Mouse (Mus musculus): Measurements from ENCODE around the gene Lpar1. TPM values are rescaled to one million over a fixed set of nuclear protein-coding genes. Genes with fewer than 3 reads are reported as not detected.

Gene Lpar1
- total RNA-seq, 2 experiments from 2014 or later, result 8.0 to 9.9 TPM

DNA sequence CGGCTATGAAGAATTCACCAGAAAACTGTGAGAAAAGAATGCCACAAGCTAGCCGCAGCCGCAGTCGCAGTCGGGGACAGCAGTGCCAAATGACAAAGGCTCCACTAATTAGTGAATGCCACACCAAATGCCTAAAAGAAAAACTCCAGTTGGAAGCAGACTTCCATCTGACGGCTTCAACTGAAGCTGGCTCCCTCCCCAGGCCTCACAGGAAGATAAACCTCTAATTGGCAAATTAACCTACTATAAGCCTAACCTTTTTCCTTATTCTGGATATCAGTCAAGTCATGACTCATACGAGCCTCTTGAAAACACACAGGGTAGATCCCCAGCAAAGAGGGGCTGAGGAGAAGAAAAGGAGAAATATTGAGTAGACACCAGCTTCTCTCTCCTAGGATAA is 44.9 kb downstream of the Lpar1 start:
- DNase-seq (ENCODE audit: low spot score in 2 of 2), result peak; percentile 38 to 50

GRCm38 (mm10) chr4:58507536-58507935 is 46.2 kb downstream of the Lpar1 start:
- no peak for DNase-seq (ENCODE audit: low spot score in 2 of 2)

GRCm38 (mm10) chr4:58506539-58507527 is 46.9 kb downstream of the Lpar1 start:
- no peak for DNase-seq (ENCODE audit: low spot score in 2 of 2)

DNA sequence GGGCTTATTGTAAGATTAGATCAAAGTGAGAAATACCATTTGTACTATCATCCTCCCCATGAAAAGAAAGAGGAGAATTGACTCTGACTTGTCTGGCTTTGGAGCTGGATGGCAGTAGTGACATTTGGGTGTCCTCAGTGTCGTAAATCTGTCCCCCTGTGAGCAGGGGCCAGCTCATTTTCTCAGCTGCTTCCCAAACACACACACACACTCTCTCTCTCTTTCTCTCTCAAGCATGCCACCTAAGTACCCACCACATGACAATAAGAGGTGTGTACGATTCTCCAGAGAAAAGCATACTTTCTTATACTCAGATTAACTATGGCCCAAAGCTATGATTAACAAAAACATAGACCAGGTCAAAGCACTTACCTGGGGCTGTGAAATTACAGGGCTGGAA is 49.4 kb downstream of the Lpar1 start:
- DNase-seq (ENCODE audit: low spot score in 2 of 2), result no peak

DNA sequence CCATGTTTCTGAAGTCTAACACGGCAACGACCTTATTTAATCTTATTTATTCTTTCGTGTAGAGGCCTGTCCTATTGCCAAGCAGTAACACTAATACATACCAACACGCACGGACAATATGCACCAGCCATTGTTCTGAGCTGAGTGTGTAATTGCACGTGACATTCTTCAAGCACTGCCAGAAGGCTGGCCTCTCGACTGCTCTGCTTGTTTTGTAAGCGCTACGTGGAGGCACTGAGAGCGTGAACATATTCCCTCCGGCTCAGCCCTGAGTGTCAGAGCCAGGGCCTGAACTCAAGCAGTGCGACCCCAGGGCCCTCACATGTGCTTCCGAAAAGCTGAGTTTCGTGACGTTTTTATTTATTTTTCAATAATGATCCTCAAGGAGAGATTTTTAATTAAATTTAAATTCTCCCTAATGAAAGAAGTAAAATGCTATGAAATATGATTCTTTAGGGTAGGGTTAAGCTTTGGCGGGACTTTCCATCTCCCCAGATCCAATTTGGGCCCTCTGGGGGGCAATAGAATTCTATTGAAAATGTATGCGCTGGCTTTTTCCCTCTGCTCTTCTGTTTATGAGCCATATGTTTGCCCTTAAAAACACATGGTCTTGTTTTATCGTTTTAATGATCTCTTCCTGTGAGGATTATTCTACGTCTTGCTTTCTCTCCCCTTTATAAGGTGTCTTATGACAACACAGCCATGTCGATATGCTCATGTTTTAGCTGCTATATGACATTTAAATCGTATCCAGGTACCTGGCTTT is 52.5 kb downstream of the Lpar1 start:
- DNase-seq (ENCODE audit: low spot score in 2 of 2), result no peak

- no peak for DNase-seq (ENCODE audit: low spot score in 2 of 2)
These were observed 53.9 kb downstream of the Lpar1 start for GRCm38 (mm10) chr4:58499831-58500230.

DNA sequence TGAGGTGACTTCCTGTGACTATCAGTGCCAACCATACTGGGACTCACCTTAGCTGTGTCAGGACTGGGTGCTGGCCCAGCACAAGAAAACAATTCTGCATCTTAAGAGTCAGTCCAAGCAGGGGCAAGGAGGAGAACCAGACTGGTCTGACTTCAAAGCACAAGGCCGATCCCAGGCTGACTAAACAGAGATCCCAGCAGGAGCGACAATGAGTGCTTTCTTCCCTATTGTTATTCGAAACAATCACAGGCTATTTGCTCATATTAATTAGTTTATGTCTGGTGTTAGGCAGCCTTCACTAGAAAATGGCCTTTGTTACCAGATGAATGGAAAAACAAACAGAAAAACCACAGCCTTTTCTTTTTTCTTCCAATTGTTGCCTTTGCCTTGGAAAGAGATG is 54.5 kb downstream of the Lpar1 start:
- no peak for DNase-seq (ENCODE audit: low spot score in 2 of 2)

GRCm38 (mm10) chr4:58498734-58499133 is 55.0 kb downstream of the Lpar1 start:
- DNase-seq (ENCODE audit: low spot score in 2 of 2), result no peak

- DNase-seq (ENCODE audit: low spot score in 2 of 2), result no peak
These were observed 56.4 kb downstream of the Lpar1 start for GRCm38 (mm10) chr4:58497284-58497683.

GRCm38 (mm10) chr4:58496743-58497142 is 57.0 kb downstream of the Lpar1 start:
- DNase-seq (ENCODE audit: low spot score in 2 of 2), result no peak

- no peak for DNase-seq (ENCODE audit: low spot score in 2 of 2)
These were observed 62.0 kb downstream of the Lpar1 start for GRCm38 (mm10) chr4:58491742-58492141.

DNA sequence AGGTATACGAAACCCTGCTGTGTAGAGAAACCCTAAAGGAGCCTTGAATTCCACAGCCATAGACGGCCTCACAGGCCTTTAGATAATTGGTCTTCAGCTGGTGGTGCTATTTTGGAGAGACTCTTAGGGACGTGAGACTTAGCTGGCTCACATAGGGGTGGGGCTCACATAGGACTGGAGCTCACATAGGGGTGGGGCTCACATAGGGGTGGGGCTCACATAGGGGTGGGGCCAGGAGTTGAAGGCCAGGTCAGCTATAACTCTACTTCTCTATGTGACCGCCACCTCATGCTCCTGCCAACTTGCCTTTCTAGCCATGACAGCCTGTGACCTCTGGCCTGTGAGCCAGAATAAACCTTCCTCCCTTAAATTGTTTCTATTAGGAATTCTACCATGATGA is 63.3 kb downstream of the Lpar1 start:
- no peak for DNase-seq (ENCODE audit: low spot score in 2 of 2)

DNA sequence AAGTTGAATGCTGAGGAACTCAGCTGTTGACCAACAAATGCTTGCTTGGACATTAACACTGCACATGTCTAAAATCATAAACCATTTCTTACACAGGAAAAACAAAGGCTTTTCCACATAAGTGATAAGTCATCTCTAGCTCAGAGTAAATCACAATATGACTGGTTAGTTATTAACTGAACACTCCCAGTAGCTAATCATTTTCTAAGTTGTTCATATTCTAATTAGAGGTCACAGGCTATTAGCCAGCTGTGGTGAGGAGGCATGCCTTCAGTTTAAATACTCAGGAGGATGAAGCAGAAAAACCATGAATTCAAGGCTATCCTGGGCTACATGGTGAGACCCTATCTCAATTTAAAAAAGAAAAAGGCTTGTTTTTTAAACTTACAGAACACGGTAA is 75.1 kb downstream of the Lpar1 start:
- DNase-seq (ENCODE audit: low spot score in 2 of 2), result no peak

DNA sequence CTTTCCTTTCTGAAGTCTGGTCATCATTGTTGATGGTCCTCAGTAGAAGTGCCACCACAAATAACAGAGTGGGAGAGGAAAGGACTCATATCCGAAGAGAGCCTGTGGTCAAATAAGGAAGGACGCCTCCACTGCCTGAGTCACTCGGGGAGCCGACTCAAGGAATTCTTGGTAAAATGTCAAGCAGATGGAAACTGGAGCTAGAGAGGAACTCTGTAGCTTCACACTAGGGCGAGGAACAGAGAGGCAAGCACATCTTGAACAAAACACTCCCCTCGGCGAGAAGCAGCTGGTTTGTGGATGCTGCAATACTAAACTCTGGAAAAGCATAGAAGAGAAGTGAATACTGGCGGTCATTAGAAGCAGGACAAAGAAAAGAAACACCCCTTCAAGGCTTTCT is 76.0 kb downstream of the Lpar1 start:
- DNase-seq (ENCODE audit: low spot score in 2 of 2), result no peak

- no peak for DNase-seq (ENCODE audit: low spot score in 2 of 2)
These were observed 82.3 kb downstream of the Lpar1 start for GRCm38 (mm10) chr4:58471203-58471910.

DNA sequence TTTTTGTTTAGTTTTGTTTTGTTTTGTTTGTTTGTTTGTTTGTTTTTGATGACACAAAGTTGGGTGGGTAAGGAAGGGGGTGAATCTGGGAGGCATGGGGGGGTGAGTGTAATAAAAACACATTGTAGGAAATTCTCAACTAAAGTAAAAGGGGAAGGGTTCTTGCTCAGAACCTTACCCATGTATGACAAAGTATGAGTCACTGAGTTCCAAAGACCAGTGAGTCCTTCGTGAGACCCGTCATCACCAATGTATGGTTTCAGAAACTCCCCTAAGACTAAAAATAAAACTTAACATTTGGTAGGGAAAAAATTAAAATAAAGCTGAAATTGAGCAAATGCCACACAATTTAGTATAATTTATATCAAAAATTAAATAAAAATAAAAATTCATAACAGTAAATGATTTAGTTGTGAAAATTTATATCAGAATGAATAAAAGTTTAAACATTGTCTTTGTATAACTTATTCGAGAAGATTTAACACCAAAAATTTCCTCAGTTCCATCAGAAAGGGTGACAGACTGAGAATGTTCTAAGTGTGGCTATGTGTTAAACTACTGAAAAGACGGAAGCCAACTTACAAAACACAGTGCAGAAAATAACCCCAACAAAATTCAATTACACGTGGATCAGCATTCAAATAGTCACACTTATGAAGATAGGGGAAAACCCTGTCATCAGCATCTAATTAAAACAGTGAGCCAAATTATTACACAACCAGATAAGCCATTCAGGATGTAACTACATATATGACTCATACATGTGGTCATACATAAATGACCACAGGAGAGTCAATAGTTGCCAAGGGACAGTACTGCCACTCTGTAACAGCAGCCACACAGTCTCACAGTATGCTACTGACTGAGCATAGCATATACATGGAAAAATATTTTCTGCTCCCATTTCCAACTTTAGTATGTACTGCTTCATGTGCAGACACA is 83.8 kb downstream of the Lpar1 start:
- DNase-seq (ENCODE audit: low spot score in 2 of 2), result no peak

GRCm38 (mm10) chr4:58469035-58469434 is 84.7 kb downstream of the Lpar1 start:
- no peak for DNase-seq (ENCODE audit: low spot score in 2 of 2)

DNA sequence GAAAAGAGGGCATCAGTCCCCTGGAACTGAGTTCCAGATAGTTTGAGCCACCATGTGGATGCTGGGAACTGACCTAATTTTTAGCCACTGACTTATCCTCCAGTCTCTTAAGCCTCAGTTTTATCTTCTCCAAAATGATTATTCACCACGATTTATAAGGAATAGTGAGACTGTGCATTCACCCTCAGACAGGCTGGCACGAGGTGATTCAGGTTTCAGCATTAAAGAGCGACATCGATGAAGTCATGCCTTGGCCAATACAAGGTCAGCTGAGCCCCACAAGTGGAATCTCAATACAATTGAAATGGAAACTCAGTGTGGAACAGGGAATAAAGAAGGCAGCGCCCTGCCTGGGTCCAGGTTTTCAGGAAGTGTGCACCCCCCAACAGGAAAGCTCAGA is 88.1 kb downstream of the Lpar1 start:
- DNase-seq (ENCODE audit: low spot score in 2 of 2), result no peak

DNA sequence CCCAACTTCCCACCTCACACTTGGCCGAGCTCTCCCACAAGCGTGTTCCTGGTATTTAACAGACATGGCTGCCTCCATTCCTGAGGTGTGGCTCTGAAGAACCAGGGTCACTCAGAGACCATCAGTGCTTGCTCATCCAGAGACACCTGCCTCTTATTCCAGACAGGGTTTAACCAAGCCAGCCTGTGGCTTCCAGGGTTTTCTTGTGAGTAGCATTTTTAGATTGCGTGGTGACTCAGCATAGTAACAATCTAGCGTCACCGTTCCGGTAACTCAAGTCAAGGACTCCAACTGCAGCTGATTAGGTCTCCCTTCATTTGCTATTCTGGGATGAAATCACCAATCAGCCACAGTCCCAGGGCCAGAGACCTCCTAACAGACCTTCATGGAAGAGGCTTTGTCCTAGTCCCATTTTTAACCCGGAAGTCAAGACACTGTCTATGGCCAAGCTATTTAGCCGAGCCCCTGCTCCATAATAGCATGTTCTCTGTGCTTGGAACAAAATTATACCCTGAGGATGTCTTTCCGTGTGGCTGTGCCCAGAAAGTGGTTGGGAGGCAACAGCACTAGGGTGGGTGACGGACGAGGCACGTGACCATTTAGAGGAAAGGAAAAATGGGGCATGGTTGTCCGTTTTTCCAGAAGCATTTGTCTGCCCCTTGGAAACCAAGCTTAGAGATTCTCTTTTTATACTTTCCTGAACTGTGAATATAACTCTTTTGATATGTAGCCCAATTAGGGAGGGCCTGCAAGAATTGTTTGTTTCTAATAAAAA is 89.1 kb downstream of the Lpar1 start:
- peak; percentile 9 to 19 for DNase-seq (ENCODE audit: low spot score in 2 of 2)

DNA sequence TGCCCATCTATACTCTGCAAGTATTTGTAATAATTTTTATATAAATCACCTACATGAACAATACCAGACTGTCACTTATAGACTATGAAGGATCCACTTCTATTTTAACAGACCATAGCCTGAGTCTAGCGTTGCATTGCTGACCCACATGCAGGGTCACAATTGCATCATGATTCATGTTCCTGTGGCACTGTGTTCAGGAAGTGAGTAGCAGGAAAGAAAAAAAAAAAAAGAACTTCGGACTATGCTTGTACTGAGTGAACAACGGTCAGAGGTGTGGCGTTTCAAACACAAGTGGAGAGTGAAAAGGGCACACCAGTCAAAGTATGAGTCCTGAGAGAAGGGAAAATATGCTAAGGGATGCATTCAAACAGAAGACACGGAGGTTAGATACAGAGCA is 90.7 kb downstream of the Lpar1 start:
- DNase-seq (ENCODE audit: low spot score in 2 of 2), result no peak
